Mouse (Mus musculus): ENCODE measurements around the gene Fam219b. TPM values are rescaled to one million over a fixed set of nuclear protein-coding genes. Genes with fewer than 3 reads are reported as not detected.

Gene Fam219b
- total and polyA plus RNA-seq, 3 experiments: 8.1 to 12.2 (median 11.3) TPM

DNA sequence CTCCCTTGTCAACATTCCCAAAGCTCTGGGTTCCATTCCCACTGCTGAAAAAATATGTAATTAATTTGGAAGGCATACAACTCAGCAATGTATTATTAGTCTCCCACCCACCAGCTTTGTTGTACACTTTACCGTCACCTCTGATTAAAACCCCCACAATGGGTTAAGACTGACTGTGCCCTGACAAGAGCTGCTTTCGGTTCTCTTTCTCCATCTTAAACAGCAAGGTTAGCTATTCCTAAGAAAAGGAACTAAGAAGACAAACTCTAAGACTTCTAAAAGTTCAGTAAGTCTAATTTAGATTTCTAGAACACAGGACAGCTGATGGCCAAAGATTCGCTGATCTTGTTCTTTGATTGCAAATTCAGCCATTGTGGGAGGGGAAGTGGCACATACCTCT is 19.9 kb downstream of the Fam219b start:
- Histone ChIP-seq H3K36me3 (replicated peaks) (peaks cover 4% of the 10 kb centered on the region), H3K9me3 (replicated peaks) (no peaks in the 10 kb centered on the region), H3K27me3 (ENCODE audit: insufficient read depth, low read length) (peaks cover 2% of the 10 kb centered on the region; the same call in 1 of the 2 replicates), H3K4me3 (ENCODE audit: low read depth, low read length) (no peak overlapping the region), H3K4me1 (ENCODE audit: insufficient read depth, low read depth, low read length) (peaks cover 41% of the 10 kb centered on the region)
- DNase-seq (ENCODE audit: low spot score): no peak
- no peak for ATAC-seq (ENCODE audit: extremely low read depth, insufficient number of reproducible peaks, low FRiP score, poor library complexity, severe bottlenecking)
- TF ChIP-seq GATA1 (IDR thresholded peaks at IDR 0.05; ENCODE audit: borderline replicate concordance, low read length) (no peak), GATA2 (IDR thresholded peaks at IDR 0.05; ENCODE audit: borderline replicate concordance, low read depth, low read length) (no peak), POLR2AphosphoS5 (IDR thresholded peaks at IDR 0.05; ENCODE audit: insufficient replicate concordance, low read depth, low read length) (no peak), TAL1 (conservative IDR thresholded peaks at IDR 0.05; ENCODE audit: low read depth, low read length) (no peak), CTCF (IDR thresholded peaks at IDR 0.05; ENCODE audit: low read depth, low read length) (no peak)

DNA sequence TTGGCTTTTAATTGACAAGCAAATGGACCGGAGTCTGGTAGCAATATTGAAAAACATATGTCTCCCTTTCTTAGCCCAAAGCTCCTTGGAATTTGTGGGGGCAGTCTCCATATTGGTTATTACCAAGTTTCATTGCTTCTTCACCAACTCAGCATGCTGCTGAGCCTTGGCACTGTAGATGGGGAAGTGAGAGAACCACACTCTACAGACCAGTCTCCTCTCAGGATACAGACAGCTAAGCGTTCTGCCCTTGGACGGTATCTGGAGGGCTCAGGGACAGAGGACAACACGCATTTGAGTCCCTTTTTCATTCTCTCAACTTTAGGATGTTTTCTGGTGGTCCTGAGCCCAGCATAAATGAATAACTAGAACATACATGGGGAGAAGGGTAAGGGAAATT is 21.3 kb downstream of the Fam219b start:
- DNase-seq (ENCODE audit: low spot score): no peak
- H3K4me1 ChIP-seq (ENCODE audit: insufficient read depth, low read depth, low read length): peaks cover 38% of the 10 kb centered on the region

DNA sequence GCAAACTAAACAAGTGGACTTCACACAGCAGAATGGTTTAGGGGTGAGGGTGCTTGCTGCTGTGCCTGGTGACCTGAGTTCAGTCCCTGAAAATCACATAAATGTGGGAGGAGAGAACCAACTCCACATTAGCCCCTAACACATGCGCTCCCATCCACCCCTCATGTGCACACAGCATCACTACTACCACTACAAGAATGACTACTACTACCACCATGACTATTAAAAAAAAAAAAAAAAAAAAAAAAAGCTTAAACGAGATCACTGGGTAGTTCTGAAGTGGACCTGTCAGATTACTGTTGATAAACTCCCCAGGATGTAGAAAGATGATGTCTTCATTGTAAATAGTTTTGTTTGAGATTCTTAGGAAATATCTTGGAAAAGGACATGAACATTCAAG is 22.2 kb downstream of the Fam219b start:
- no peak for ATAC-seq (ENCODE audit: extremely low read depth, insufficient number of reproducible peaks, low FRiP score, poor library complexity, severe bottlenecking)
- Histone ChIP-seq H3K27me3 (ENCODE audit: insufficient read depth, low read length) (no peaks in the 10 kb centered on the region), H3K36me3 (replicated peaks) (peaks cover 16% of the 10 kb centered on the region), H3K4me3 (ENCODE audit: low read depth, low read length) (no peak overlapping the region), H3K9me3 (replicated peaks) (no peaks in the 10 kb centered on the region), H3K4me1 (ENCODE audit: insufficient read depth, low read depth, low read length) (peaks cover 32% of the 10 kb centered on the region)
- no peak for TF ChIP-seq POLR2AphosphoS5 (IDR thresholded peaks at IDR 0.05; ENCODE audit: insufficient replicate concordance, low read depth, low read length)
- no peak for TF ChIP-seq TAL1 (conservative IDR thresholded peaks at IDR 0.05; ENCODE audit: low read depth, low read length)
- no peak for TF ChIP-seq CTCF (IDR thresholded peaks at IDR 0.05; ENCODE audit: low read depth, low read length)
- no peak for TF ChIP-seq GATA2 (IDR thresholded peaks at IDR 0.05; ENCODE audit: borderline replicate concordance, low read depth, low read length)
- no peak for TF ChIP-seq GATA1 (IDR thresholded peaks at IDR 0.05; ENCODE audit: borderline replicate concordance, low read length)
- DNase-seq (ENCODE audit: low spot score): no peak

More for the DNA sequence above, 21.3 kb downstream of the Fam219b start:
- H3K27me3 ChIP-seq (ENCODE audit: insufficient read depth, low read length): no peaks in the 10 kb centered on the region
- peaks cover 13% of the 10 kb centered on the region for H3K36me3 ChIP-seq (replicated peaks)
- no peaks in the 10 kb centered on the region for H3K9me3 ChIP-seq (replicated peaks)
- TF ChIP-seq GATA2 (IDR thresholded peaks at IDR 0.05; ENCODE audit: borderline replicate concordance, low read depth, low read length): no peak
- TF ChIP-seq TAL1 (conservative IDR thresholded peaks at IDR 0.05; ENCODE audit: low read depth, low read length): no peak
- TF ChIP-seq GATA1 (IDR thresholded peaks at IDR 0.05; ENCODE audit: borderline replicate concordance, low read length): no peak
- no peak for TF ChIP-seq CTCF (IDR thresholded peaks at IDR 0.05; ENCODE audit: low read depth, low read length)
- no peak for TF ChIP-seq POLR2AphosphoS5 (IDR thresholded peaks at IDR 0.05; ENCODE audit: insufficient replicate concordance, low read depth, low read length)
- no peak overlapping the region for H3K4me3 ChIP-seq (ENCODE audit: low read depth, low read length)
- ATAC-seq (ENCODE audit: extremely low read depth, insufficient number of reproducible peaks, low FRiP score, poor library complexity, severe bottlenecking): no peak

DNA sequence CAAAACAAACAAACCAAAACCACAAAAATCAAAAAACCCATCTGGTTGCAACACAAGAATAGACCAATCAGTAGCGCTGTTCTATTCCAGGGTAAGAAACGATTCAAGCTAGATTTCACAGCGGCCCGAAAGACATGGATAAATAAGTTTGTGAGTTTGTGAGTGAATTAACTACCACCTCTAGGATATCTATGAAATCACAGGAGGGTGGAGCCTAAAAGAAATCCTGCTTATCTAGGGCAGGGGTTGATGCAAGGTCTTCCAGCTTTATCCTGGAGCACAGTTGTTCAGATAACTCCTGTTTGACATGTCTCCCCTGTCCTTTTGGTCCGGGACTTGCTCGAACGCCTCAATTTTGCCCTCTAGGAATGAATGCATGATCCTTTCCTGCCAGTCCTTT is 22.9 kb downstream of the Fam219b start:
- Histone ChIP-seq H3K27me3 (ENCODE audit: insufficient read depth, low read length) (no peaks in the 10 kb centered on the region), H3K9me3 (replicated peaks) (no peaks in the 10 kb centered on the region), H3K36me3 (replicated peaks) (peaks cover 20% of the 10 kb centered on the region), H3K4me1 (ENCODE audit: insufficient read depth, low read depth, low read length) (peaks cover 35% of the 10 kb centered on the region), H3K4me3 (ENCODE audit: low read depth, low read length) (peak overlapping the region; percentile 77)
- TF ChIP-seq CTCF (IDR thresholded peaks at IDR 0.05; ENCODE audit: low read depth, low read length): no peak
- no peak for TF ChIP-seq POLR2AphosphoS5 (IDR thresholded peaks at IDR 0.05; ENCODE audit: insufficient replicate concordance, low read depth, low read length)
- no peak for TF ChIP-seq GATA2 (IDR thresholded peaks at IDR 0.05; ENCODE audit: borderline replicate concordance, low read depth, low read length)
- no peak for ATAC-seq (ENCODE audit: extremely low read depth, insufficient number of reproducible peaks, low FRiP score, poor library complexity, severe bottlenecking)
- DNase-seq (ENCODE audit: low spot score): no peak

DNA sequence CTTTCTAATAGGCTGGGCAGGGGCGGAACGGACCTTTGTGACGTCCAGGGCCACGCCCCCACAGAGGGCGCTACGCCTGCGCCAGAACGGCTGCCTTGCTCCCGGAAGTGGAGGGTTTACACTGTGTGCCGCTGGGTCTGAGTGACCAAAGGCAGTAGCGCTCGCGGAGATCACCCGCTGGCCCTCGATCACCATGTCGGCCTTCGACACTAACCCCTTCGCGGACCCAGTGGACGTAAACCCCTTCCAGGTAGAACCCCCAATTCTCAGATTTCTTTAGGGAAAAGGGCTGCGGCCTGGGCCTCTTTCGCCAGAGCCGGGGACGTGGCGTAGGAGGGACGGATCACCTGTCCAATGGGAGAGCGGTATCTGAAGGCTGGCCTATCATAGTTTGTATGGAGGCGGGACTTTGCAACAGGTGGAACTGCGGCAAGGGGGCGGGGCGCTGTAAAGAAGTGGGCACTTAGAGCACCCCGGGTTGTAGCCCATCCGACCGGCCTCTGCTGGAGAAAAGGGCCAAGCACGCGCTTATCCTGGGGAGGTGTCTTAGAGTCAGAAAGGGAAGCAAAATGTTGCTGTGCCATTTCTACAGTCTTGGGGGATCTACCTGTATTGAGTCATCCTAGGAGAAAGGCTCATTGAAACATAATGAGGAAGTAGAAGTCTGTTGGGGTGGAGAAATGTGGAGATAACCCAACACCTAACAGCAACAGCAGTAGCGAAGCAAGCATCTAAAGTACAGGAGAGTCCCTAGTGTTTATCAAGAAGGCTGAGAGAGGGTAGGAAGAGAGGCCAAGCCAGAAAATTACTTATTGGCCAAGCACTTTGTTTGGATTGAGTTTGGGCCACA is 23.8 kb downstream of the Fam219b start, which contains the start of gene Scamp2:
TSS of gene Scamp2 (plus strand) at position 83 of the 850 bp plus-strand sequence.
- H3K27me3 ChIP-seq (ENCODE audit: insufficient read depth, low read length): no peaks in the 10 kb centered on the region
- ATAC-seq (ENCODE audit: extremely low read depth, insufficient number of reproducible peaks, low FRiP score, poor library complexity, severe bottlenecking): peak; percentile 92
- TF ChIP-seq CTCF (IDR thresholded peaks at IDR 0.05; ENCODE audit: low read depth, low read length): no peak
- no peak for TF ChIP-seq TAL1 (conservative IDR thresholded peaks at IDR 0.05; ENCODE audit: low read depth, low read length)
- no peak for TF ChIP-seq GATA2 (IDR thresholded peaks at IDR 0.05; ENCODE audit: borderline replicate concordance, low read depth, low read length)
- no peak for TF ChIP-seq POLR2AphosphoS5 (IDR thresholded peaks at IDR 0.05; ENCODE audit: insufficient replicate concordance, low read depth, low read length)
- no peak for TF ChIP-seq GATA1 (IDR thresholded peaks at IDR 0.05; ENCODE audit: borderline replicate concordance, low read length)
- peaks cover 28% of the 10 kb centered on the region for H3K36me3 ChIP-seq (replicated peaks)
- peak within 1 kb of the TSS; percentile 77 for H3K4me3 ChIP-seq (ENCODE audit: low read depth, low read length)
- peaks cover 37% of the 10 kb centered on the region for H3K4me1 ChIP-seq (ENCODE audit: insufficient read depth, low read depth, low read length)
- no peaks in the 10 kb centered on the region for H3K9me3 ChIP-seq (replicated peaks)
- DNase-seq (ENCODE audit: low spot score): peak; percentile 98

DNA sequence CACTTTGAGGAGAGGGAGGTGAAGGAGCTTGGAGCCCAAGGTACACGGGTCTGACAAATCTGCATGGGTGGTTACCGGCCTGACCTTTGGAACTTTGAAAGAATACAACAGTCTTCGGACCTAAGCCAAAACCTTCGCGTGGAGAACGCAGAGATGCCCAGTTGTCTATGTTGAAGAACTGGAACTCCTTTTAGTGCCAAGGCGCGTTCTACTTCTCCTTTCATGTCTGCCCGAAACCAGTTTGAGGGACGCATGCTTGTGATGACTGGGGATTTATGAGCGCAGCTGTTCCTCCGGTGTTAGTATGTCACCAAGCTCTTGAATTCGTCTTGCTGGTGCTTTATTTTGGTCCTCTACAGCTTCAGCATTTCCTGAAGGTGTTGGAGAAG is 24.4 kb downstream of the Fam219b start:
- Histone ChIP-seq H3K9me3 (replicated peaks) (no peaks in the 10 kb centered on the region), H3K27me3 (ENCODE audit: insufficient read depth, low read length) (no peaks in the 10 kb centered on the region), H3K4me1 (ENCODE audit: insufficient read depth, low read depth, low read length) (peaks cover 37% of the 10 kb centered on the region), H3K4me3 (ENCODE audit: low read depth, low read length) (peak overlapping the region; percentile 77), H3K36me3 (replicated peaks) (peaks cover 33% of the 10 kb centered on the region)
- DNase-seq (ENCODE audit: low spot score): no peak
- TF ChIP-seq TAL1 (conservative IDR thresholded peaks at IDR 0.05; ENCODE audit: low read depth, low read length): no peak
- TF ChIP-seq CTCF (IDR thresholded peaks at IDR 0.05; ENCODE audit: low read depth, low read length): no peak
- TF ChIP-seq GATA2 (IDR thresholded peaks at IDR 0.05; ENCODE audit: borderline replicate concordance, low read depth, low read length): no peak
- TF ChIP-seq GATA1 (IDR thresholded peaks at IDR 0.05; ENCODE audit: borderline replicate concordance, low read length): no peak
- no peak for TF ChIP-seq POLR2AphosphoS5 (IDR thresholded peaks at IDR 0.05; ENCODE audit: insufficient replicate concordance, low read depth, low read length)
- no peak for ATAC-seq (ENCODE audit: extremely low read depth, insufficient number of reproducible peaks, low FRiP score, poor library complexity, severe bottlenecking)
